ENCODE assay signal across 8 mouse cellular contexts in genomic region chr9:62837611-62838010, GRCm38 (mm10). TPM values are rescaled to one million over a fixed set of nuclear protein-coding genes. Genes with fewer than 3 reads are reported as not detected.
DNase-seq lines count a peak whose midpoint lies in the region; ATAC-seq lines count a peak whose summit lies in the region.

No protein-coding gene starts in this region.

- no peak for ATAC-seq in forebrain, embryonic 11.5 days (replicated peaks; ENCODE audit: low FRiP score)
- ATAC-seq in kidney, embryonic 15.5 days (replicated peaks; ENCODE audit: low FRiP score), result no peak
- ATAC-seq in embryonic facial prominence, embryonic 12.5 days (ENCODE audit: insufficient number of reproducible peaks, insufficient read depth, low FRiP score, low TSS enrichment), result no peak

- H3K27ac ChIP-seq in forebrain, embryonic 10.5 days, result peak overlapping the region; percentile 94
- H3K27ac ChIP-seq in forebrain, embryonic 11.5 days (ENCODE audit: low read depth, low read length), result no peak overlapping the region
- peak overlapping the region; percentile 88 for H3K27ac ChIP-seq in kidney, embryonic 15.5 days
- H3K27ac ChIP-seq in embryonic facial prominence, embryonic 12.5 days, result peak overlapping the region; percentile 61; the same call in 1 of the 2 replicates
- peak overlapping the region; percentile 68 for H3K27ac ChIP-seq in macrophage

- H3K4me3 ChIP-seq in forebrain, embryonic 10.5 days, result no peak overlapping the region
- no peak overlapping the region for H3K4me3 ChIP-seq in forebrain, embryonic 11.5 days (ENCODE audit: low read depth, low read length)
- H3K4me3 ChIP-seq in kidney, embryonic 15.5 days (replicated peaks), result no peak overlapping the region
- H3K4me3 ChIP-seq in embryonic facial prominence, embryonic 12.5 days, result no peak overlapping the region
- no peak overlapping the region for H3K4me3 ChIP-seq in macrophage (ENCODE audit: inconsistent target)

- peaks cover 10% of the 10 kb centered on the region; the same call in 1 of the 2 replicates for H3K79me2 ChIP-seq in macrophage (ENCODE audit: inconsistent target)

- no peak overlapping the region for H3K9ac ChIP-seq in forebrain, embryonic 11.5 days (ENCODE audit: low read length)
- no peak overlapping the region for H3K9ac ChIP-seq in kidney, embryonic 15.5 days
- no peak overlapping the region for H3K9ac ChIP-seq in embryonic facial prominence, embryonic 12.5 days

- no peak overlapping the region for H3K4me2 ChIP-seq in forebrain, embryonic 11.5 days (ENCODE audit: low read depth, low read length, severe bottlenecking)
- peak overlapping the region; percentile 71; the same call in 1 of the 2 replicates for H3K4me2 ChIP-seq in kidney, embryonic 15.5 days
- H3K4me2 ChIP-seq in embryonic facial prominence, embryonic 12.5 days (replicated peaks), result peak overlapping the region; percentile 75; the same call in 1 of the 2 replicates

- H3K36me3 ChIP-seq in forebrain, embryonic 10.5 days (replicated peaks), result peaks cover 9% of the 10 kb centered on the region
- H3K36me3 ChIP-seq in forebrain, embryonic 11.5 days (ENCODE audit: control insufficient read depth, insufficient read depth, low read length), result no peaks in the 10 kb centered on the region
- peaks cover 5% of the 10 kb centered on the region; the same call in 1 of the 2 replicates for H3K36me3 ChIP-seq in kidney, embryonic 15.5 days
- H3K36me3 ChIP-seq in embryonic facial prominence, embryonic 12.5 days, result no peaks in the 10 kb centered on the region
- no peaks in the 10 kb centered on the region for H3K36me3 ChIP-seq in macrophage (ENCODE audit: inconsistent target)

- 61% methylated on average over 3 of the region's 3 CpGs for WGBS in forebrain, embryonic 10.5 days
- 56% methylated on average over 3 of the region's 3 CpGs for WGBS in forebrain, embryonic 11.5 days
- WGBS in kidney, embryonic 15.5 days, result 25% methylated on average over 3 of the region's 3 CpGs
- 53% methylated on average over 3 of the region's 3 CpGs for WGBS in embryonic facial prominence, embryonic 12.5 days
- WGBS in macrophage (ENCODE audit: missing documents), result 53% methylated on average over 3 of the region's 3 CpGs

- peaks cover 44% of the 10 kb centered on the region for H3K4me1 ChIP-seq in forebrain, embryonic 10.5 days
- H3K4me1 ChIP-seq in forebrain, embryonic 11.5 days (replicated peaks; ENCODE audit: control insufficient read depth, insufficient read depth, low read length), result peaks cover 8% of the 10 kb centered on the region; the same call in 1 of the 2 replicates
- peaks cover 34% of the 10 kb centered on the region for H3K4me1 ChIP-seq in kidney, embryonic 15.5 days
- peaks cover 8% of the 10 kb centered on the region; the same call in 1 of the 2 replicates for H3K4me1 ChIP-seq in embryonic facial prominence, embryonic 12.5 days

- no peak for DNase-seq in forebrain, embryonic 10.5 days (ENCODE audit: extremely low spot score, low spot score)
- DNase-seq in forebrain, embryonic 11.5 days (ENCODE audit: low spot score), result no peak
- no peak for DNase-seq in kidney, adult 9 months
- DNase-seq in right cerebral cortex, adult 18-20 months, result no peak
- no peak for DNase-seq in ovary, postnatal 10 days (ENCODE audit: low spot score)

- no peaks in the 10 kb centered on the region for H3K27me3 ChIP-seq in forebrain, embryonic 10.5 days (ENCODE audit: poor library complexity, severe bottlenecking)
- H3K27me3 ChIP-seq in forebrain, embryonic 11.5 days (ENCODE audit: control insufficient read depth, insufficient read depth, low read length), result no peaks in the 10 kb centered on the region
- H3K27me3 ChIP-seq in kidney, embryonic 15.5 days, result no peaks in the 10 kb centered on the region
- H3K27me3 ChIP-seq in embryonic facial prominence, embryonic 12.5 days, result no peaks in the 10 kb centered on the region

- no peaks in the 10 kb centered on the region for H3K9me3 ChIP-seq in forebrain, embryonic 10.5 days
- no peaks in the 10 kb centered on the region for H3K9me3 ChIP-seq in forebrain, embryonic 11.5 days (ENCODE audit: control insufficient read depth, low read length)
- H3K9me3 ChIP-seq in kidney, embryonic 15.5 days (replicated peaks), result no peaks in the 10 kb centered on the region
- no peaks in the 10 kb centered on the region for H3K9me3 ChIP-seq in embryonic facial prominence, embryonic 12.5 days

RNA-seq across cellular contexts. Expression of gene Cln6, which starts 1.0 kb away (rescaled TPM):
- 14.9 and 16.5 TPM in 2 replicates for polyA plus RNA-seq in forebrain, embryonic 10.5 days (2016; fragmentation: Nextera tagmentation; extraction: Ambion mirVana)
- polyA plus RNA-seq in forebrain, embryonic 11.5 days (2014; fragmentation: Nextera tagmentation; extraction: Ambion mirVana), result 14.5 and 17.8 TPM in 2 replicates
- 23.2 and 27.1 TPM in 2 replicates for polyA plus RNA-seq in kidney, embryonic 15.5 days (2015; fragmentation: Nextera tagmentation; extraction: Ambion mirVana)
- 14.7 and 17.1 TPM in 2 replicates for polyA plus RNA-seq in embryonic facial prominence, embryonic 12.5 days (2016; fragmentation: Nextera tagmentation; extraction: Ambion mirVana)
- total RNA-seq in macrophage (2018; cell fraction: chromatin; rRNA removed), result 10 to 100 TPM in 11 of 26 experiments, 1 to 10 TPM in 15; 1.2 to 22.2 (median 7.2) TPM
- total RNA-seq in macrophage (2018; cell fraction: cytosol; rRNA removed), result 10 to 100 TPM; 41.1 to 85.4 (median 62.3) TPM
- 10 to 100 TPM in 25 of 26 experiments, 1 to 10 TPM in 1; 8.6 to 68.5 (median 34.7) TPM for total RNA-seq in macrophage (2018; cell fraction: nucleus; rRNA removed)
- 44.8 to 72.8 TPM (median 61.4 TPM) in 3 replicates for polyA plus RNA-seq in macrophage (2018)

RNA-seq across cellular contexts. Expression of gene Calml4, which starts 20.3 kb away (rescaled TPM):
- polyA plus RNA-seq in forebrain, embryonic 10.5 days (2016; fragmentation: Nextera tagmentation; extraction: Ambion mirVana), result 0.21 and 0.48 TPM in 2 replicates
- 0.48 and 1.5 TPM in 2 replicates for polyA plus RNA-seq in forebrain, embryonic 11.5 days (2014; fragmentation: Nextera tagmentation; extraction: Ambion mirVana)
- polyA plus RNA-seq in kidney, embryonic 15.5 days (2015; fragmentation: Nextera tagmentation; extraction: Ambion mirVana), result 102 and 107 TPM in 2 replicates
- polyA plus RNA-seq in embryonic facial prominence, embryonic 12.5 days (2016; fragmentation: Nextera tagmentation; extraction: Ambion mirVana), result 3.1 and 4.5 TPM in 2 replicates
- 1 to 10 TPM in 12 of 26 experiments, under 1 TPM in 2, not detected in 12; 0.29 to 5.3 (median 2.3) TPM for total RNA-seq in macrophage (2018; cell fraction: chromatin; rRNA removed)
- total RNA-seq in macrophage (2018; cell fraction: cytosol; rRNA removed), result 1 to 10 TPM in 13 of 26 experiments, under 1 TPM in 11, not detected in 2; 0.32 to 2.9 (median 1.4) TPM
- total RNA-seq in macrophage (2018; cell fraction: nucleus; rRNA removed), result 1 to 10 TPM in 15 of 26 experiments, under 1 TPM in 6, not detected in 5; 0.55 to 6.1 (median 1.5) TPM
- 0.62 to 1.1 TPM (median 0.63 TPM) in 3 replicates for polyA plus RNA-seq in macrophage (2018)

RNA-seq across cellular contexts. Expression of gene Fem1b, which starts 25.9 kb away (rescaled TPM):
- polyA plus RNA-seq in forebrain, embryonic 10.5 days (2016; fragmentation: Nextera tagmentation; extraction: Ambion mirVana), result 33.8 and 35.2 TPM in 2 replicates
- 55.0 and 58.3 TPM in 2 replicates for polyA plus RNA-seq in forebrain, embryonic 11.5 days (2014; fragmentation: Nextera tagmentation; extraction: Ambion mirVana)
- polyA plus RNA-seq in kidney, embryonic 15.5 days (2015; fragmentation: Nextera tagmentation; extraction: Ambion mirVana), result 22.7 and 23.2 TPM in 2 replicates
- polyA plus RNA-seq in embryonic facial prominence, embryonic 12.5 days (2016; fragmentation: Nextera tagmentation; extraction: Ambion mirVana), result 28.4 and 30.6 TPM in 2 replicates
- total RNA-seq in macrophage (2018; cell fraction: chromatin; rRNA removed), result 100 to 1,000 TPM in 6 of 26 experiments, 10 to 100 TPM in 20; 28.9 to 182 (median 61.6) TPM
- total RNA-seq in macrophage (2018; cell fraction: cytosol; rRNA removed), result 100 to 1,000 TPM in 2 of 26 experiments, 10 to 100 TPM in 24; 28.1 to 118 (median 59.6) TPM
- 100 to 1,000 TPM in 5 of 26 experiments, 10 to 100 TPM in 21; 34.8 to 127 (median 71.2) TPM for total RNA-seq in macrophage (2018; cell fraction: nucleus; rRNA removed)
- polyA plus RNA-seq in macrophage (2018), result 38.2 to 44.0 TPM (median 38.7 TPM) in 3 replicates

Comparison
In these comparisons a context has a peak if more than half of its experiments do, and no peak if none do; other contexts are left out.
1. RNA of gene Calml4, which starts 20.3 kb away (polyA plus RNA-seq): 102 to 107 TPM in kidney, embryonic 15.5 days; 3.1 to 4.5 TPM in embryonic facial prominence, embryonic 12.5 days, 0.62 to 1.1 TPM in macrophage, 0.48 to 1.5 TPM in forebrain, embryonic 11.5 days and 0.21 to 0.48 TPM in forebrain, embryonic 10.5 days; every median in the first group is over 10 times any median in the second.